Mouse (Mus musculus): ENCODE data around the gene Mettl8. TPM values are rescaled to one million over a fixed set of nuclear protein-coding genes. Genes with fewer than 3 reads are reported as not detected.
A peak's percentile ranks its signal among the peaks of the same experiment; 100 is the strongest.

Gene Mettl8
- polyA plus RNA-seq, 1 experiment from 2014 or later = 13.3 TPM

GRCm38 (mm10) chr2:71033014-71033413, 22.4 kb downstream of the Mettl8 start:
- no peaks in the 10 kb centered on the region for H3K27me3 ChIP-seq (replicated peaks)
- WGBS = 64% methylated on average over 4 of the region's 4 CpGs
- H3K27ac ChIP-seq (ENCODE audit: poor library complexity, severe bottlenecking) = no peak overlapping the region
- ATAC-seq (ENCODE audit: insufficient number of reproducible peaks, low FRiP score) = no peak
- no peak overlapping the region for H3K4me2 ChIP-seq
- peaks cover 29% of the 10 kb centered on the region for H3K4me1 ChIP-seq (replicated peaks)
- H3K9me3 ChIP-seq (replicated peaks) = no peaks in the 10 kb centered on the region
- no peak overlapping the region for H3K9ac ChIP-seq
- no peak overlapping the region for H3K4me3 ChIP-seq
- H3K36me3 ChIP-seq = no peaks in the 10 kb centered on the region

DNA sequence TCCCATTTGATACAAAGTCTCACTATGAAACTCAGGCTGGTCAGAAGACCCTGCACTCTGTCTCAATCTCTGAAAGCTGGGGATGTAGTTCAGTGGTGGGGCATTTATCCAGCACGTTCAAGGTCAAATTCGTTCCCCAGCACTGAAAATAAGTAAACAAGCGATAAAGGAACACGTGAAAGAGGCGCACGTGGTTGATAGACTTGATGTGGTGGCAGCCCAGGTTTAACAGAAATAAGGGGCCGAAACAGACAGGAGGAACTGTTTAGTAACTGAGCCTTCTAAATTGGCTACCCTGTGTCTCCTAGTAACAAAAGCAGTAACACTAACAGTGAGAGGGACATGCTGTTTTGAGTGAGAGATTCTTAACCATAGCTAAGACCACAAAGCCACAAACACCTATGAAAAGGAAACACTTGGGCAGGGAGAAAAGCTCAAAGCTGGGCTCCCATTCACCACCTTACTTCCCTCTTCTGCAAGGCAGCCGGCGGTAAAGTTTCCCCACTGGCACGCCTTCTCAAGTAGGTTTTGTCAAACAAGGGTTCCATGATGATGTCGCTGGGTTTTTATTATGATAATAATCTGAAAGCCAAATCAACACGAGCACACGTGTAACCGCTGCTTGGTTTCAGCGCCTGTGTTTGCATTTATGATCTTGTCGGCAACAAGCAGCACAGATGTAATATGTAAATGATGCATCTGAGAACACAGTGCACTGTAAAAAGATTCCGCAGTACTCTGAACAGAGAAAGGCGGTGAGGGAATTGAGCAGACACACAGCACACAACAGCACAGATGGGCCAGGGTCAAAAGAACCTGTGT, 23.2 kb downstream of the Mettl8 start:
- no peak overlapping the region for H3K4me3 ChIP-seq
- peaks cover 29% of the 10 kb centered on the region for H3K4me1 ChIP-seq (replicated peaks)
- H3K36me3 ChIP-seq = no peaks in the 10 kb centered on the region
- 77% methylated on average over 18 of the region's 18 CpGs for WGBS
- ATAC-seq (ENCODE audit: insufficient number of reproducible peaks, low FRiP score) = no peak
- no peaks in the 10 kb centered on the region for H3K27me3 ChIP-seq (replicated peaks)
- H3K9ac ChIP-seq = no peak overlapping the region
- no peaks in the 10 kb centered on the region for H3K9me3 ChIP-seq (replicated peaks)
- no peak overlapping the region for H3K27ac ChIP-seq (ENCODE audit: poor library complexity, severe bottlenecking)
- H3K4me2 ChIP-seq = no peak overlapping the region

- Histone ChIP-seq H3K4me1 (replicated peaks) (peaks cover 37% of the 10 kb centered on the region), H3K36me3 (no peaks in the 10 kb centered on the region), H3K9me3 (replicated peaks) (no peaks in the 10 kb centered on the region), H3K9ac (no peak overlapping the region), H3K27ac (ENCODE audit: poor library complexity, severe bottlenecking) (no peak overlapping the region), H3K4me2 (no peak overlapping the region), H3K27me3 (replicated peaks) (no peaks in the 10 kb centered on the region), H3K4me3 (no peak overlapping the region)
- ATAC-seq (ENCODE audit: insufficient number of reproducible peaks, low FRiP score) = no peak
- WGBS = 76% methylated on average over 2 of the region's 2 CpGs
Observed at GRCm38 (mm10) chr2:71030663-71031062, 24.7 kb downstream of the Mettl8 start.

GRCm38 (mm10) chr2:71027631-71028030, 27.8 kb downstream of the Mettl8 start:
- H3K9me3 ChIP-seq (replicated peaks) = no peaks in the 10 kb centered on the region
- ATAC-seq (ENCODE audit: insufficient number of reproducible peaks, low FRiP score) = no peak
- no peak overlapping the region for H3K4me2 ChIP-seq
- H3K27ac ChIP-seq (ENCODE audit: poor library complexity, severe bottlenecking) = no peak overlapping the region
- no peaks in the 10 kb centered on the region for H3K27me3 ChIP-seq (replicated peaks)
- H3K4me3 ChIP-seq = no peak overlapping the region
- no peak overlapping the region for H3K9ac ChIP-seq
- WGBS = 96% methylated on average over 9 of the region's 9 CpGs
- H3K4me1 ChIP-seq (replicated peaks) = peaks cover 21% of the 10 kb centered on the region
- H3K36me3 ChIP-seq = no peaks in the 10 kb centered on the region

DNA sequence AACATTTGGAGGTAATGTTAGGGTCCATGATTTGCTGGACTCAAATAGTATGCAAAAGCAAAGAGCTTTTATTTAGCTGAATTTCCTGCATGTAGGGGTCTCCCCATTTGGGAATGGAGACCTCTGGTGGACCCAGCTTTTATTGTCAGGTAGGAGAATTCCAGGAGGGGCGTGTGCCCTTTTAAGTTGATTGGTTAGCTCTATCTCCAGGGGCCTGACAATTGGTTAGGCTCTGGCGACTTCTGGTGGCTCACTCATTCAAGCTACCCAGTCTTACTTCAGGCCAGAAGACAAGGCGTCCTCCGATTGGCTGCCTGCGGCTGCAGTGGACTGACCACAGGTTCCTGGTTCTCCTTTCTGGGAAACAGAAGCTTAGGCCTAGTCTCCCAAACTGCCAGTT, 28.6 kb downstream of the Mettl8 start:
- Histone ChIP-seq H3K4me2 (no peak overlapping the region), H3K27ac (ENCODE audit: poor library complexity, severe bottlenecking) (no peak overlapping the region), H3K27me3 (replicated peaks) (no peaks in the 10 kb centered on the region), H3K9me3 (replicated peaks) (no peaks in the 10 kb centered on the region), H3K36me3 (no peaks in the 10 kb centered on the region), H3K4me1 (replicated peaks) (peaks cover 14% of the 10 kb centered on the region), H3K4me3 (no peak overlapping the region), H3K9ac (no peak overlapping the region)
- ATAC-seq (ENCODE audit: insufficient number of reproducible peaks, low FRiP score) = peak; percentile 82
- 33% methylated on average over 5 of the region's 5 CpGs for WGBS

DNA sequence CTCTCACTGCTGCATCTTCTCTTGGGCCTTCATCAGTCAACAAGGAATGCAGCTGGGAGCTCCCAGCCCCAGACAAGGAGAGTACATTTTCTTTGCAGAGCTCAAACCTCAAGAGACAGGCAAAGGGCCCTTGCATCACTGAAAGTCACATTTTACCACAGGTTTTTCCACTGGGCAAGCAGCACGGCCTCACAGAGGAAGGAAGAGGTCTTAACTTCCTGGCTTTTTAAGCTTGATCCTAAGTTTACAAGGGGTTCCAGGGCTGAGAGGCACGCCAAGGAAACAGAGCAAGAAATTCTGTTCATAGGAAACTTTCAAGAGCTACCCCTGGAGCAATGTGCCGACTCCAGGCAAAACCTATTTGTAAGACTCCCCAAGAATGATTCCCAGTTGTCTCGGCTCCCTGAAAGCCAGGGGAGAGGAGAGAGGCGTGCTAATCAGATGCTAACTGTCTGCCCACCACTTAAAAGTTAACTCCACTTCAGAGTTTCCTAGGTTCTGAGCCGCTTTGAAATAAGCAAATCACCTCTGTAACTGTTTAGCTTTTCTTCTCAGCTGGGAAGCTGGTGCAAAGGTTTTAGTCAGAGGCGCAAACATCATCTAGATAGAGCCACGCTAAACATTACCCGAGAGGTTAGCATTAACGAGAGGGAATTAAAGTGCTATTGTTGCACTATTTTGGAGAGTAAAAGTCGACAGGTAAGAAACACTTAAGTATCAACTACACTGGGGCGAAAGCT, 29.6 kb downstream of the Mettl8 start:
- no peak for ATAC-seq (ENCODE audit: insufficient number of reproducible peaks, low FRiP score)
- 0 out of 2 replicates have a peak overlapping the region, but pooled peaks have one; percentile 4 for H3K4me2 ChIP-seq
- no peaks in the 10 kb centered on the region for H3K36me3 ChIP-seq
- H3K4me1 ChIP-seq (replicated peaks) = peaks cover 16% of the 10 kb centered on the region
- H3K4me3 ChIP-seq = no peak overlapping the region
- WGBS = 33% methylated on average over 12 of the region's 12 CpGs
- no peak overlapping the region for H3K9ac ChIP-seq
- H3K27me3 ChIP-seq (replicated peaks) = no peaks in the 10 kb centered on the region
- H3K9me3 ChIP-seq (replicated peaks) = no peaks in the 10 kb centered on the region
- H3K27ac ChIP-seq (ENCODE audit: poor library complexity, severe bottlenecking) = peak overlapping the region; percentile 42; the same call in 1 of the 2 replicates

GRCm38 (mm10) chr2:71023986-71024385, 31.4 kb downstream of the Mettl8 start:
- Histone ChIP-seq H3K36me3 (no peaks in the 10 kb centered on the region), H3K4me2 (no peak overlapping the region), H3K27me3 (replicated peaks) (no peaks in the 10 kb centered on the region), H3K4me3 (no peak overlapping the region), H3K27ac (ENCODE audit: poor library complexity, severe bottlenecking) (no peak overlapping the region), H3K4me1 (replicated peaks) (peaks cover 26% of the 10 kb centered on the region), H3K9ac (no peak overlapping the region), H3K9me3 (replicated peaks) (no peaks in the 10 kb centered on the region)
- ATAC-seq (ENCODE audit: insufficient number of reproducible peaks, low FRiP score) = no peak
- WGBS = 90% methylated on average over 6 of the region's 6 CpGs

GRCm38 (mm10) chr2:71022991-71023390, 32.4 kb downstream of the Mettl8 start:
- WGBS = 94% methylated on average over 6 of the region's 6 CpGs
- H3K9me3 ChIP-seq (replicated peaks) = no peaks in the 10 kb centered on the region

GRCm38 (mm10) chr2:71020674-71021073, 34.7 kb downstream of the Mettl8 start:
- H3K36me3 ChIP-seq = no peaks in the 10 kb centered on the region
- no peak overlapping the region for H3K9ac ChIP-seq
- H3K4me2 ChIP-seq = no peak overlapping the region
- no peaks in the 10 kb centered on the region for H3K27me3 ChIP-seq (replicated peaks)
- 79% methylated on average over 8 of the region's 8 CpGs for WGBS
- H3K9me3 ChIP-seq (replicated peaks) = no peaks in the 10 kb centered on the region
- no peak overlapping the region for H3K4me3 ChIP-seq
- no peak for ATAC-seq (ENCODE audit: insufficient number of reproducible peaks, low FRiP score)
- peaks cover 18% of the 10 kb centered on the region for H3K4me1 ChIP-seq (replicated peaks)
- no peak overlapping the region for H3K27ac ChIP-seq (ENCODE audit: poor library complexity, severe bottlenecking)

More at GRCm38 (mm10) chr2:71022991-71023390, 32.4 kb downstream of the Mettl8 start:
- no peak overlapping the region for H3K9ac ChIP-seq
- H3K36me3 ChIP-seq = no peaks in the 10 kb centered on the region
- H3K4me3 ChIP-seq = no peak overlapping the region
- peaks cover 26% of the 10 kb centered on the region for H3K4me1 ChIP-seq (replicated peaks)
- no peak overlapping the region for H3K27ac ChIP-seq (ENCODE audit: poor library complexity, severe bottlenecking)
- no peak for ATAC-seq (ENCODE audit: insufficient number of reproducible peaks, low FRiP score)
- H3K27me3 ChIP-seq (replicated peaks) = no peaks in the 10 kb centered on the region
- H3K4me2 ChIP-seq = no peak overlapping the region

GRCm38 (mm10) chr2:71019704-71020375, 35.5 kb downstream of the Mettl8 start:
- Histone ChIP-seq H3K9me3 (replicated peaks) (no peaks in the 10 kb centered on the region), H3K4me1 (replicated peaks) (peaks cover 14% of the 10 kb centered on the region), H3K27me3 (replicated peaks) (no peaks in the 10 kb centered on the region), H3K36me3 (no peaks in the 10 kb centered on the region), H3K9ac (no peak overlapping the region), H3K27ac (ENCODE audit: poor library complexity, severe bottlenecking) (peak overlapping the region; percentile 85), H3K4me2 (0 out of 2 replicates have a peak overlapping the region, but pooled peaks have one; percentile 7), H3K4me3 (no peak overlapping the region)
- no peak for ATAC-seq (ENCODE audit: insufficient number of reproducible peaks, low FRiP score)
- WGBS = 45% methylated on average over 8 of the region's 8 CpGs

DNA sequence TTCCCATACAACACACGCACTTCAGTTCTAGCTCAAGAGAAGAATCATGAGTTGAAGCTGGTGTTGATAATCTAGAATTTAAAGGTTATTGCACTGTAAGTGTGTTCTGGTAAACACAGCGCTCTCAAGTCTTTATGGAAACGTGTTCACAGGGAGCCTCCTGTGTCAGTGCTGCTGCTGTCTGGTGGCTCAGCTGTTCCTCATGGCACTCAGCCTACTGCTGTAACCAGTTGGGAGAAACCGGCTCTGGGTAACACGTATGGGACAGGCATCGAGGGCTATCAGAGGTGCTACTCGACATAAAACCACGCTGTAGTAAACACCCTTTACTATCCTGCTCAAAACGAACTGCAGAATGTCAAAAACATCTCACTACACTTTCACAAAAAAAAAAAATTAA, 36.1 kb downstream of the Mettl8 start:
- 54% methylated on average over 9 of the region's 9 CpGs for WGBS
- Histone ChIP-seq H3K4me1 (replicated peaks) (peaks cover 14% of the 10 kb centered on the region), H3K9me3 (replicated peaks) (no peaks in the 10 kb centered on the region), H3K9ac (no peak overlapping the region), H3K36me3 (no peaks in the 10 kb centered on the region), H3K27me3 (replicated peaks) (no peaks in the 10 kb centered on the region), H3K27ac (ENCODE audit: poor library complexity, severe bottlenecking) (peak overlapping the region; percentile 85), H3K4me3 (no peak overlapping the region), H3K4me2 (no peak overlapping the region)
- no peak for ATAC-seq (ENCODE audit: insufficient number of reproducible peaks, low FRiP score)

Measured in heart, embryonic 12.5 days (tissue).